Mouse (Mus musculus): ENCODE data around the gene Map3k3.

The Map3k3 gene

DNA sequence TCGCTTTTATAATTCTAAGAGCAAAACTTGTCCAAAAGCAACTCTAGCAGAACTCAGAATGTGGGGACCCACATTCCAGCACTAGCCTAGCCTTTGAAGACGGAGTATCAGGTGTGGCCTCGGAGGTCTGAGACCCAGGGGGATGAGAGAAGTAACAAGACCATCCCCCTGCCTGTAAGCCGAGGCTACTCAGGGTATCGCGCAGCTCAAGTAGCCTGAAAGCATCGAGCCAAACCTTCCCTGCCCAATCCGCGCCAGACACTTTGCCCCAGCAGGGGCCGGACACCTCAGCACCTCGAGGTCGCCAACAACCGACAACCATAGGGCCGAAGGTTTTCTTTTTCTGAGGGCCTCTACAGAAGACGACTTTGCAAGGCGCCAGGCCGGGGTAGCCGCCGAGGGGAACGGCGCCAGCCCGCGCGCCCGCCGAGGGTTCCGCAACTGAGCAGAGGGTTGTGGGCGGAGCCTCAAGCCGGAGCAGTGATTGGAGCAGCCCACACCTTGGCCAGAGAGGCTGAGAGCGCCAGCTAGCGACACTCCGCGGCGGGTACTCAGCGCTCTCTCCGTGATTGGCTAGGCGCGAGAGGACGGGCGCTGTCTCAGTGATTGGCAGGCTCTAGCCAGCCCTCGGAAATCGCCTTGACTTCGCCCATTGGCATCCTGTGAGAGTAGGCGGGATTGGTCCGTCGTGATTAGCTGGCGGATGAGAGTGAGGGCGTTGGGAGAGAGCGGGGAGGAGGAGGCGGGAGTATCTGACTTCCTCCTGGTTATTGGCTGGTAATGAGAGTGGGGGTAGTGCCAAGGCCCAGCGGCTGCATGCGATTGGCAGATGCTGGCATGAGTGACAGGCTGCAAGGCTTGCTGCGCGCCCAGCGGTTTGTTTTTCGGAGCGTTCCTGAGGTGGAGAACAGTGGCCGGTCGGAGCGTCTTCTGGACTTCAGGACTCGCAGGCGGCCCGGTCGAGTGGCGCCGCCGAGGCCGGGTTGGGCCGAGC, at the start of gene Map3k3:
TSS of gene Map3k3 (plus strand) at position 906 of the 994 bp plus-strand sequence.
- DNase-seq (ENCODE audit: extremely low spot score), result peak; percentile 97

DNA sequence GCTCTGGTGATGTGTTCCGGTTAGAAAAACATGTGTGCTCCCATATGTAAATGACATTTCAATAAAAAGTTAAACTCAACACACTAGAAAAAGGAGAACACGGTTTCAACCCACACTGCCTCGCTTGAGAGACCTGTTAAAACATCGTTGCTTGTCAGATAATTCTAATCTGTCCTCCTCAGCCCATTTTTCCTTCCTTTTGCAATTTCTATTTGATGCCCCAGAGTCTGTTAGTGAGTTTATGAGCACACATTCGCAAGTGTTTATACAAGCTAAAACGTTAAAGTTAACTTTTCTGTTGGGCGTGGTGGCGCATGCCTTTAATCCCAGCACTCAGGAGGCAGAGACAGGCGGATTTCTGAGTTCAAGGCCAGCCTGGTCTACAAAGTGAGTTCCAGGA, 49.4 kb upstream of the Map3k3 start:
- no peak for DNase-seq (ENCODE audit: extremely low spot score)

DNA sequence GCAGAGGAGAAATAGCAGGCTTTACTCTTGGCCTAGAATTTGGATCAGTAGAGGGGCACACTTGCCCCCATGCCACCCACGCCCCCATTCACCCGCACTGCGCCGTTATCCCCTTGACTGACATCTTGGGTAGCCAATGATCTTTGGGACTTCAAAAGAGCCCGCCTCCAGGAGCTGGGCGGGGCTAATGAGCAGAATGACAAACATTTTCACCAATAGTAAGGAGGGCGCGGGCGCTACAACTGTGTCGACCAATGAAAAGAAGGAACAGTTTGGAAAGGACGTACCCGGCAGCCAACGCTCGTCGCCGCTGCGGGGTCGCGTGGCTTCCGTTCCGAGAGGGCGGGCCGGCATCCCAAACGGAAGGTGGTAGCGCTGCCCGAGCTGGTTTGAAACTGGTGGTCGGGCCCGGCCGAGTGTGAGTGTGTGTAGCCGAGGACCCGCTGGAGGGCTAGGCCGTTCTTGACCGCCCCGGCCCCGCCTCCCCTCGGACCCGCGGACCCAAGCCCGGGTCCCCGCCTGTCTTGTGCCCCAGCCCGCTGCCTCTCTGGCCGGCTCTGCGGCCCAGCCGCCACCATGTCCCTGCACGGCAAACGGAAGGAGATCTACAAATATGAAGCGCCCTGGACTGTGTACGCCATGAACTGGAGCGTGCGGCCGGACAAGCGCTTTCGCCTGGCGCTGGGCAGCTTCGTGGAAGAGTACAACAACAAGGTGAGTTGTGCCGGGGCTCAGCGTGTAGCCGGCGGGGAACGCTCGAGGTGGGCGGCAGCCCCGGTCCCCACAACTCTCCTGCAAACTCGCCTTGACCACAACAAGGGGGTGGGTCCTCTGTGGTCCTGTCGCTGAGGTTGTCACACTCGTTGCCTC, 47.6 kb upstream of the Map3k3 start, which contains the start of gene Dcaf7:
TSS of gene Dcaf7 (plus strand) at position 325 of the 870 bp plus-strand sequence.
- DNase-seq (ENCODE audit: extremely low spot score), result peak; percentile 99

DNA sequence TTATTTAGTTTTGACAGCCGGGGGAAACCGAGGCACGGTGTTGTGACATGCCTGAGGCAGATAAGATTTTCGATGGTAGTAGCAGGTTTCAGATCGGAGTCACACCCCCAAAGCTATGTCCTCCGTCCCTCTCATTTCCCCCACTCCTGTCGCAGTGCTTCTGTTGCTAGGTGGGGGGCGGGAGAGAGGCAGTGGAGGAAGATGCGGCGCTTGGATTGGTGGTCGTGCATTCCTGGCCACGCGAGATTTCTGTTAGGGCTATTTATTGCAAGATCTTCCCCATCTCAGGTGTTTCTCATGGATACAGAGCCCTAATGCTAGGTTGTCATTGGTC, 47.0 kb upstream of the Map3k3 start:
- peak; percentile 53 for DNase-seq (ENCODE audit: extremely low spot score)

DNA sequence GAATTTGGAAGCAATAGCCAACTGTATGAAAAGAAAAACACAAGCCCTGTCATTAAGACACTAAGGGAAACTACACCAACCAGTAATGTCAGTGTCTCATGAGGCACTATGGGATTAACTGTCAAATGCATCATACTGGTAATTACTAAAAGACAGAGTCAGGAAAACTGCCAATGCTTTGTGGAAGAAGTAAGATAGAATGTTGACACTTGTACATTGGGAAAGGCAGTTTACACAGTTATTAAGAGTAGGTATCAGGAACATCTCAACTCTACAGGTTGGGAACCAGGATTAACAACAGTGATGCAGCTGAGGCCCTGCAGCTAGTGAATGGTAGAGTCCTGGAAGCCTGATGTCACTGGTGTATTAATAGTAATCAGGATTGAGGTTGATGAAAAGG, 40.1 kb upstream of the Map3k3 start:
- no peak for DNase-seq (ENCODE audit: extremely low spot score)

DNA sequence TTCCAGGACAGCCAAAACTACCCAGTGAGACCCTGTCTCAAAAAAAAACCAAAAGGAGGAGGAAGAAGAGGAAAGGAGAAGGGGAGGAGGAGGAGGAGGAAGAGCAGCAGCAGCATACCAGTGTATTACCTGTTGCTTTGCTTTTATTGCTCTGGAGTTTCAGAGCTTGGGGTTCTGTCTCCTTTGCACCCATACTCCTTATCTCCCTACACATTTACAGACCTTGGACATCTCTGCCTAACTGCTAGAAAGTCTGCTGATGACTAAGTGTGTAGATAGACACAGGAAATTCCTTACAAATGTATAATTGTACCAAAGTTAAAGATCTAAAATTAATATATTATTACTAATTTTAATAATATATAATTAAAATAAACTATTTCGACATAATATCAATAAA, 39.2 kb upstream of the Map3k3 start:
- DNase-seq (ENCODE audit: extremely low spot score), result no peak

DNA sequence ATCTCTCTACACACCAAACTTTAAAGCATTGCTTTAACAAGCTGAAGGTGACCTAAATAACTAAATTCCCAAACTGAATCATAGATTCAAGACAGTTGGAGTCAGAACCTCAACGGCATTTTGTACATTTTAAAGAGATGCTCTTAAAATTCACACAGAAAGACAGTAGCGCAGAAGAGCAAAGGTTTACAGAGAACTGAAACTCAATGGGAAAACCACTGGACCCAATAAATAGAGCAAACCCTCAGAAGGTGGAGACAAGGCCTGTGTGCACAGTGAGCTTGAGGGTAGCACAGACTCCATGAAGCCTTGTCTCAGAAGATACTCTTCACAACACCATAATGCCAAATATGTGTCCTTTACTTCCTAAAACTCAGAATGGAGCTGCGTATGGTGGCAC, 38.6 kb upstream of the Map3k3 start:
- DNase-seq (ENCODE audit: extremely low spot score), result no peak

DNA sequence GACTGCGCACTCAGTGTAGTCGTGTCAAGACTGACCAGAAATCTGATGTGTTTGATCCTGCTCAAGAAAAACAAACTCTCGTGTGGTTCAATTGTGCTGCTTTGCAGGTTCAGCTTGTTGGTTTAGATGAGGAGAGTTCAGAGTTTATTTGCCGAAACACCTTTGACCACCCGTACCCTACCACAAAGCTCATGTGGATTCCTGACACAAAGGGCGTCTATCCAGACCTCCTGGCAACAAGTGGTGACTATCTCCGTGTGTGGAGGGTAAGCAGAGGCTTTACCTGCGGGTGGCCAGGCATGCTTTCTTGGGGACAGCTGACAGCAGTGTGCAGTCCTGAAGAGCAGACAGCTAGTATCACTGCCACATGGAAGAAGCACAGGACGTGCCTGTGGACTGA, 37.8 kb upstream of the Map3k3 start:
- DNase-seq (ENCODE audit: extremely low spot score), result no peak

DNA sequence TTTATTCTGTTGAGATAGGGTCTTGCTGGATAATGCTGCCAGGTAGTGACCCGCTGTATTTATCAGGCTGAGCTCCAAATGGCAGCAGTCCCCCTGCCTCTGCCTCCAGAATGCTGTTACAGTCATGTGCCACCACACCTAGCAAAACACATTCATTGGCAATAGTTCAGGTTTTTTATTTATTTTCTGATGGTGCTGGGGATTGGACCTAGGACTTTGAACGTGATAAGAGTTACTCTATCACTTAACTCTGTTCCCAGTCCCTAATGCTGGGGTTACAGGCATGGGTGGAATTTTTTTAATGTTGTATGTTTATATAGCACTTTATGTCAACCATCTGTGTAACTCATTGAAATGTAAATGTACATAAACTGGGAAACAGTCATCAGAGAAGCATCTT, 30.5 kb upstream of the Map3k3 start:
- no peak for DNase-seq (ENCODE audit: extremely low spot score)

DNA sequence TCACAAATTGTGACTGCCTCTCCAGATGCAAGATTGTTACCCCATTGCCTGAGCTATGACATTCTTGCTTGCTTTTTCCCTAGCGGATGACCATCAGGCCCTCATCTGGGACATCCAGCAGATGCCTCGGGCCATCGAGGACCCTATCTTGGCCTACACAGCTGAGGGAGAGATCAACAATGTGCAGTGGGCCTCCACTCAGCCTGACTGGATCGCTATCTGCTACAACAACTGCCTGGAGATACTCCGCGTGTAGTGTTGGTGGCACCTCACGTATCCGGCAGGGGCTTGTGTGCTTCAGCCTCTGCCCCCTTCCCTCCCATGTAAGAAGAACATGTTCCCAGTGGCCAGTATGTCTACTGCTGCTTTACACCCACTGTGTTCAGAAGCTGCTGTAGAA, 29.8 kb upstream of the Map3k3 start:
- DNase-seq (ENCODE audit: extremely low spot score), result no peak

DNA sequence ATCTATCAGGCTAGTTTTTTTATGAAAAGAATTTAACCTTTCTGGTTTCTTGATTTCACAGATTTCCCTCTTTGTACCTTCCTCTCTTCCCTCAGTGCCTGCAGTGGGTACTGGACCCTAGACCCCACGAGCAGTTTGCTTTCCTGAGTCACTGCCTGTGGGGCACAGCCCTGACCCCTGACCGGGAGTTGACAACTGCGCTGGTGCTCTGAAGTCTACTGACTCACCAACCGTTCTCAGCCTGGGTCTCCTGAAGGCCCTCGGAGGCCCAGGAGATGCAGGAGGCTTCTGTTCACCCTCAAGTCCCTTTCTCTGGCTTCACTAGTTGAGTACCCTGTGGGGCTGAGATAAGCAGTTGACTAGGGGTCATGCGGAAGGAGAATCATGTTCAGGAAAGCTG, 29.1 kb upstream of the Map3k3 start:
- no peak for DNase-seq (ENCODE audit: extremely low spot score)

DNA sequence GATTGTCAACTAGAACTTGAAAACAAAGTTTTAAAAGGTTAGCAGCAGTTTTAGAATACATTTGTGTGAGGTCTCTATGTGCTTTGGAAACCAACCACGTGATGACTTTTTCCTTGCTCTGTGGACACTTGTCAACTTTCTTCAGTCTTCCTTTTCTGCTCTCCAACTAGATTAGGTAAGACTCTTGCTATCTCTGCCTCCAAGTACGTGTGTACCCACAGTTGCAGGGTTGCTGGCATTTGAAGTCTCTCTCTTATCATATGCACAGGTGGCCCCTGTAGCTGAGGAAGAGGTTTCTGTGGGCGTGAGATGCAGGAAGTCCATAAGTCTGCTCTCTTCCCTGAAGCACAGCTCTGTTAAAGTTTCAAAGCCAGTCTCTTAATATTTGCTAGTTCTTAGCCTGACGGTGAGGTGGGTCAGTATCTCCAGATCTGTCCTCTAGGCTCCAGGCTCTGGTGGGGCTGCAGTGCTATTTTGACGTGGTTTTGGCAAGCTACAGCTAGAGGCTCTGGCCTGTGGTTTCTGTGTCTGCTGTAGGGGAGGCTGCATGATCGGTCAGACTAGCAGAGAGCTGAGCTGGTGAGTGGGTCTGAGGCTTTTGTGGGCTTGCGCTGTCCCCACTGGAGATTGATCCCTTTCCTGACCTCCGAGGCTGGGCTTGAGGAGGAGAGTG, 27.5 kb upstream of the Map3k3 start:
- no peak for DNase-seq (ENCODE audit: extremely low spot score)

DNA sequence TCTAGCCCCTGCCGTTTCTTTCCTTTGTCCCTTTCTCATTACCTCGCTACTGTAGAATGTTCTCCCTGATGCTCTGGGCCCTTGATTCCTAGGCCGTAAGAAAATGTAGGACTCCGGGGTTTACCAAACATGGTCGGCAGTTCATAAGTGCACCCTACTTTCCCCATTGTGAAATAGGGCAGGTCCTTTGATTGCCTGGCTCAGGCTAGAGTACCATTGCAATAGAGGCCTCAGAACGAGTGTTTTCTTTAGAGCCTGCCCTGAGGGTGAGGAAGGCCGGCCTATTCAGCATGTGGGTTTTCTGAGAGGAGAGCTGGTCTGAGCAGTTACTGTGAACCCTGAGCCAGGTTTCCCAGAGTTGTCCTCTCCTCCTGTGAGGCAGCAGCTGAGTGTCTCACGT, 26.4 kb upstream of the Map3k3 start:
- no peak for DNase-seq (ENCODE audit: extremely low spot score)

DNA sequence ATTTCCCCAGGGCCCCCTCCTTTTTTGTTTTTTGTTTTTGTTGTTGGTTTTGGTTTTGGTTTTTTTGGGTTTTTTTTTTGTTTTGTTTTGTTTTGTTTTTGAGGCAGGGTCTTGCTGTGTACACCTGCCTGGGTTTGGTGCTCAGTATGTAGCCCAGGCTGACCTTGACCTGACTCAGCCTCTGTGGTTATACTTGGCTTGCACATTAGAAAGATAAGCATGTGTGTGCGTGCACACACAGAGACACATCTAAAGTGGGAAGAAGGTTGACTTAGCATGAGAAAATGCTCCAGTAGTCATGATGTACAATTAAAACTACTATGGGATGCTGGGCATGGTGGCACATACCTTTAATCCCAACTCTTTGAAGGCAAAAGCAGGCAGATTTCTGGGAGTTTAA, 23.9 kb upstream of the Map3k3 start:
- no peak for DNase-seq (ENCODE audit: extremely low spot score)

DNA sequence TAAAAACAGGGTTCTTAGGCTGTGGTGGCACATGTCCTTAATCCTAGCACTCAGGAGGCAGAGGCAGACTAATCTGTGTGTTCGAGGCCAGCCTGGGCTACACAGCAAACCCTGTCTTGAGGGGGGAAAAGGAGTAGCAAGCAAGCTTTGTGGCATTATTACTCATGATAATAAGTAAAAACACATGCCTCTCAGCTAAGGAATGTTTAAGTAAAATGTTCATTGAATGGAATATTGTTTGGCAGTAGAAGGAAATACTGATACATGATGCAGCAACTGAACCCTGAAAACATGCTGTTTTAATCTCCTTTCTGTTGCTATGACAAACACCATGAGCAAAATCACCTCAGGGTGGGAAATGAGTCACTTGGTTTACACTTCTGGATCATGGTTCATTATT, 23.1 kb upstream of the Map3k3 start:
- DNase-seq (ENCODE audit: extremely low spot score), result no peak

DNA sequence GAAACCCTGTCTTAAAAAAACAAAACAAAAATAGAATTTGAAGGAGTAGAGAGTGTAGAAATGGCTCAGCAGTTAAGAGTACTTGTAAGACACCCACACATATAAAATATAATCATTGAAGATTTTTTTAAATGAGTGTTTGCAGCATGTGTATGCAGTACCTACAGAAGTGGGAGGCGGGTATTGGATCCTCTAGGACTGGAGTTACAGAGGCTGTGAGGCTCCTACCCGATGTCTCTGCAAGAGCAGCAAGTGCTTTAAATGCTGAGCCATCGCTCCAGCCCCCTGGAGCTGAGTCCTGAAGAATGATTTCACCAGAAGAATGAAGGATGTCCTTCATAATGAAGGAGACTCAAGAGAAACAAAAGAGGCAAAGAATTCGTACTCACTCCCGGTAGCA, 20.7 kb upstream of the Map3k3 start:
- no peak for DNase-seq (ENCODE audit: extremely low spot score)

DNA sequence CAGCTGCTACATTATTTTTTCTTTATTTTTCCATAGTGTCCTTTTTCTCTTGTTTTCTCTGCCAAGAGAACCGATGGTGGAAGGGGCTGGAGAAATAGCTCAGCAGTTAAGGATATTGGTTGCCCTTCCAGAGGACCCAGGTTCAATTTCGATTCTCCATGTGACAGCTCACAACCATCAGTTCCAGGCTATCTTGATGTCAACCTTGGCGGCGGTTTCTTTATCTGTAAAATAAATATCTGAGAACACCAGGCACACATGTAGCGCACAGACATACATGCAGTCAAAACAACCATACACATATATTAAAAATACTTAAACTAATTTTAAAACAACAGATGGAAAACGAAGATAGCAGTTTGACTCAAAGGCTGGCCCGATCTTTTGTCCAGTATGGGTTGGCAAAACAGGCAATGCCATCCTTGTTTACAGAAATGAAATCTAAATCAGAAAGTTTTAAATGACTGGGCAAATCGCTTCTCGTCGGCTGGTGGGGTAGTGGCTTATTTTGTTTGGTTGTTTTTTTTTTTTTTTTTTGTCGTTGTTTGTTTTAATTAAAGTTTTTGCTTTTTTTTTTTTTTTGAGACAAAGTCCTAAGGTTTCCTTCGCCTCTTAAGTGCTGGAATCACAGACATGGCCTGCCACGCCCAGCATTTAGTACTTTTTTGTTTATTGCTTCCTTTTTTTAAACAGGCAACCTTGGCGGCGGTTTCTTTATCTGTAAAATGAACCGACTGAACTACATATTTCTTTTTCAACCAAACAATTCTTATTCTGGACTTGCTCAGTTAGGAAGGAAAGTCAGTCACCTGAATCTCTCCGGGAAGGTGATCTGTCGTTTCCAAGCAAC, 19.1 kb upstream of the Map3k3 start:
- no peak for DNase-seq (ENCODE audit: extremely low spot score)

DNA sequence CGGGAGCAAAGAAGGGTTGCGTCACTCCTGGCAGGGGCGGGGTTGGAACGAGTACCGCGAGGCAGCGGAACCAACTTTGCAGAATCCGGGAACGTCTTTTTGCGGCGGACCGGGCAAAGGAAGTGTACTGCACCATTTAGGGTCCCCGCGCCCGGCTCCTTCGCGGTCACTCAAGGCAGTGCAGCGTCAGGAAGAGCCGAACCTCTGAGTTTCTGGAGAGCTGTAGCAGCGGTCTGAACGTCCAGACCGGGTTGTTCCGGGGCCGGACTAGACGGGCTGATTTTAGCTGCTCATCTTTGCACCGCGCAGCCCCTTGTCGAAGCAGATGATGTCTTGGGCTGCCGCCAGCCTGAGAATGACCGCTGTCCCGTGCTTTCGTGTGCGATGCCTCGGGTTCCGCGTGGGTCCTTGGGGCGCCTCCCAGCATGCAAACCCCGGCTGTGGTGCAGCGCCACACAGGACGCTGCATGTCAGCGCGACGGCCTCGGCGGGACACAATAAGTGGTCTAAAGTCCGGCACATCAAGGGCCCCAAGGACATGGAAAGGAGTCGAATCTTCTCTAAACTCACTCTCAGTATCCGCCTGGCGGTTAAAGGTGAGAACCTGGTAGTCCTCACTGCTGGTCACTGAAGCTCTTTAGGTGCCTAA, 18.4 kb upstream of the Map3k3 start, which contains the start of gene Taco1:
TSS of gene Taco1 (plus strand) at position 139 of the 649 bp plus-strand sequence.
- peak; percentile 92 for DNase-seq (ENCODE audit: extremely low spot score)

DNA sequence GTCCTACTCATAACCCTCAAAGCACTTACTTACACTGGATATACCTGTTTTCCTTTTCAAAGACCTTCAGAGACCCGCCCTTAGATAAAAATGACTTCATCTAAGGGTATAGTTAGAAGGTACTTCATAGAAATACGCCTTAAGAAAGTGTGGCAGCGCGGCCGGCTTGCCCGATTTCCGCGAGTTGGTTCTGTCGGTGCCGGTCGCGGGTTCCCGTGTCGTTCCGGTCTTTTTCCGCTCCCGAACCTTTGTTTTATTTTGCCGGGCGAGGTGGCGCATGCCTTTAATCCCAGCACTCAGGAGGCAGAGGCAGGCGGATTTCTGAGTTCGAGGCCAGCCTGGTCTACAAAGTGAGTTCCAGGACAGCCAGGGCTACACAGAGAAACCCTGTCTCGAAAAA, 17.8 kb upstream of the Map3k3 start:
- DNase-seq (ENCODE audit: extremely low spot score), result peak; percentile 65

DNA sequence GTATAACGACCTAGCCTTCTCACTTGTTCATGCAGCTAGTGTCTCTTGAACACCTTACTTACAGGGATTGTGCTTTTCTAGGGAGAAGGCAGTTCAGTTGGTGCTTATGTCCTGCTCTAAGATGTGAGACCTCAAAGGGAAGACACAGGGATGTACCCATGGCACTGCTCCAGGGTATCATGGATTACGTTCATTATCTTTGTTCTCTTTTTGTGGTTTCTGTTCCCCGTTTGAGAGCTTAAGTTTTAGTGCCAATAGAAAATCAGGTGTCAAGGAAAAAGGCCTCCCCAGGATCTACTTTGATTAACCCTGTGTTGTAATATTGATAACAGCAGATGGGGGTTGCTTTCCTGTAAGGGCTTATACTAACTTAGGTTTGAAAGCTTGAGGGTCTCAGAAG, 10.6 kb upstream of the Map3k3 start:
- DNase-seq (ENCODE audit: extremely low spot score), result no peak

DNA sequence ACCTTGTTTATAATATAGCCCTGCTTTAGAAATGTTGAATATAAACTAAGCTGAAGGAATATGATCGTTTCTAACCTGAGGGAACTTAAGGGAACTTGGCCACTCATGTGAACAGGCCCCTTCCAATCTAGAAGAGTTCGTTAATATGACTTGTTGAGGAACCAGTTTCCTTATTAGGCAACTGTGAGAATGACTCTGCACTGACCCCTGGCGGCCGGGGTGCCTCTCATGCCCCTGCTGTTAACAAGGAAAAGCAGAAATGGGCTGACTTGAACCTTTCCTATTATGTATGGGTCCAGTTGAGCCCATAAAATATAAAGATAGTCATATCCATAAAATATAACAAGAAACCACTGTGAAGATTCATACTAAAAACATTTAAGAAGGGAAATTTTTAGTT, 8.1 kb upstream of the Map3k3 start:
- peak; percentile 75 for DNase-seq (ENCODE audit: extremely low spot score)

Data from embryo, embryonic 9.5 days (tissue).